Mouse (Mus musculus): Measurements from ENCODE around the gene Dcaf4. TPM values are rescaled to one million over a fixed set of nuclear protein-coding genes. Genes with fewer than 3 reads are reported as not detected.

The Dcaf4 gene
- polyA plus RNA-seq, 1 experiment = 13.7 TPM

GRCm38 (mm10) chr12:83479140-83479539 is 41.1 kb upstream of the Dcaf4 start:
- peaks cover 17% of the 10 kb centered on the region for H3K27me3 ChIP-seq (ENCODE audit: control insufficient read depth, insufficient read depth, insufficient read length)
- TF ChIP-seq POLR2A (IDR thresholded peaks at IDR 0.05; ENCODE audit: insufficient read length, low read depth) (no peak), MAX (IDR thresholded peaks at IDR 0.05; ENCODE audit: low read depth) (no peak), MYOG (IDR thresholded peaks at IDR 0.05; ENCODE audit: control insufficient read depth in 1 of 3, insufficient read depth in 1 of 3, insufficient read length in 2 of 3, low read depth in 2 of 3) (no peak), E2F4 (IDR thresholded peaks at IDR 0.05; ENCODE audit: insufficient read depth) (no peak), TCF12 (IDR thresholded peaks at IDR 0.05; ENCODE audit: insufficient read depth, poor library complexity, severe bottlenecking) (no peak), TCF3 (IDR thresholded peaks at IDR 0.05; ENCODE audit: insufficient read length, low read depth) (no peak), MYOD1 (IDR thresholded peaks at IDR 0.05; ENCODE audit: control insufficient read depth in 1 of 3, insufficient read length in 2 of 3, low read depth in 2 of 3) (no peak), REST (IDR thresholded peaks at IDR 0.05; ENCODE audit: insufficient read depth, insufficient read length) (no peak), SRF (IDR thresholded peaks at IDR 0.05; ENCODE audit: control insufficient read depth, insufficient read length, low read depth) (no peak), CEBPB (IDR thresholded peaks at IDR 0.05; ENCODE audit: insufficient read depth, poor library complexity, severe bottlenecking) (no peak), POLR2AphosphoS2 (IDR thresholded peaks at IDR 0.05; ENCODE audit: insufficient read length, low read depth) (no peak), USF1 (IDR thresholded peaks at IDR 0.05; ENCODE audit: low read depth) (no peak)

GRCm38 (mm10) chr12:83479818-83480401 is 40.4 kb upstream of the Dcaf4 start:
- no peaks in the 10 kb centered on the region for H3K36me3 ChIP-seq (ENCODE audit: control insufficient read depth, insufficient read depth)
- no peak overlapping the region for H3ac ChIP-seq (ENCODE audit: control insufficient read depth, insufficient read length)

More at GRCm38 (mm10) chr12:83479140-83479539, 41.1 kb upstream of the Dcaf4 start:
- H3K4me2 ChIP-seq (ENCODE audit: low read depth) = no peak overlapping the region
- H3K4me3 ChIP-seq = no peak overlapping the region
- H3K36me3 ChIP-seq (ENCODE audit: control insufficient read depth, insufficient read depth) = no peaks in the 10 kb centered on the region
- H3ac ChIP-seq (ENCODE audit: control insufficient read depth, insufficient read length) = no peak overlapping the region
- H3K79me2 ChIP-seq (ENCODE audit: control insufficient read depth, insufficient read depth) = no peaks in the 10 kb centered on the region

GRCm38 (mm10) chr12:83481439-83481838 is 38.8 kb upstream of the Dcaf4 start:
- H3K36me3 ChIP-seq (ENCODE audit: control insufficient read depth, insufficient read depth) = no peaks in the 10 kb centered on the region
- no peak overlapping the region for H3K4me2 ChIP-seq (ENCODE audit: low read depth)
- H3K4me3 ChIP-seq = no peak overlapping the region
- no peak overlapping the region for H3ac ChIP-seq (ENCODE audit: control insufficient read depth, insufficient read length)
- peaks cover 36% of the 10 kb centered on the region for H3K27me3 ChIP-seq (ENCODE audit: control insufficient read depth, insufficient read depth, insufficient read length)
- no peaks in the 10 kb centered on the region for H3K79me2 ChIP-seq (ENCODE audit: control insufficient read depth, insufficient read depth)
- TF ChIP-seq POLR2AphosphoS2 (IDR thresholded peaks at IDR 0.05; ENCODE audit: insufficient read length, low read depth) (no peak), MYOD1 (IDR thresholded peaks at IDR 0.05; ENCODE audit: control insufficient read depth in 1 of 3, insufficient read length in 2 of 3, low read depth in 2 of 3) (no peak), TCF3 (IDR thresholded peaks at IDR 0.05; ENCODE audit: insufficient read length, low read depth) (no peak), POLR2A (IDR thresholded peaks at IDR 0.05; ENCODE audit: insufficient read length, low read depth) (no peak), REST (IDR thresholded peaks at IDR 0.05; ENCODE audit: insufficient read depth, insufficient read length) (no peak), USF1 (IDR thresholded peaks at IDR 0.05; ENCODE audit: low read depth) (no peak), SRF (IDR thresholded peaks at IDR 0.05; ENCODE audit: control insufficient read depth, insufficient read length, low read depth) (no peak), CEBPB (IDR thresholded peaks at IDR 0.05; ENCODE audit: insufficient read depth, poor library complexity, severe bottlenecking) (no peak)

More at GRCm38 (mm10) chr12:83479818-83480401, 40.4 kb upstream of the Dcaf4 start:
- TF ChIP-seq TCF12 (IDR thresholded peaks at IDR 0.05; ENCODE audit: insufficient read depth, poor library complexity, severe bottlenecking) (no peak), SRF (IDR thresholded peaks at IDR 0.05; ENCODE audit: control insufficient read depth, insufficient read length, low read depth) (no peak), POLR2A (IDR thresholded peaks at IDR 0.05; ENCODE audit: insufficient read length, low read depth) (no peak), CEBPB (IDR thresholded peaks at IDR 0.05; ENCODE audit: insufficient read depth, poor library complexity, severe bottlenecking) (no peak), POLR2AphosphoS2 (IDR thresholded peaks at IDR 0.05; ENCODE audit: insufficient read length, low read depth) (no peak), REST (IDR thresholded peaks at IDR 0.05; ENCODE audit: insufficient read depth, insufficient read length) (no peak), TCF3 (IDR thresholded peaks at IDR 0.05; ENCODE audit: insufficient read length, low read depth) (no peak), MYOD1 (IDR thresholded peaks at IDR 0.05; ENCODE audit: control insufficient read depth in 1 of 3, insufficient read length in 2 of 3, low read depth in 2 of 3) (no peak), MYOG (IDR thresholded peaks at IDR 0.05; ENCODE audit: control insufficient read depth in 1 of 3, insufficient read depth in 1 of 3, insufficient read length in 2 of 3, low read depth in 2 of 3) (no peak), E2F4 (IDR thresholded peaks at IDR 0.05; ENCODE audit: insufficient read depth) (no peak), MAX (IDR thresholded peaks at IDR 0.05; ENCODE audit: low read depth) (no peak), USF1 (IDR thresholded peaks at IDR 0.05; ENCODE audit: low read depth) (no peak)
- Histone ChIP-seq H3K79me2 (ENCODE audit: control insufficient read depth, insufficient read depth) (no peaks in the 10 kb centered on the region), H3K4me2 (ENCODE audit: low read depth) (no peak overlapping the region), H3K27me3 (ENCODE audit: control insufficient read depth, insufficient read depth, insufficient read length) (peaks cover 24% of the 10 kb centered on the region), H3K4me3 (no peak overlapping the region)

GRCm38 (mm10) chr12:83483653-83484052 is 36.6 kb upstream of the Dcaf4 start:
- no peak overlapping the region for H3K4me3 ChIP-seq
- H3K4me2 ChIP-seq (ENCODE audit: low read depth) = no peak overlapping the region
- no peaks in the 10 kb centered on the region for H3K79me2 ChIP-seq (ENCODE audit: control insufficient read depth, insufficient read depth)
- no peaks in the 10 kb centered on the region for H3K36me3 ChIP-seq (ENCODE audit: control insufficient read depth, insufficient read depth)
- peaks cover 23% of the 10 kb centered on the region for H3K27me3 ChIP-seq (ENCODE audit: control insufficient read depth, insufficient read depth, insufficient read length)
- H3ac ChIP-seq (ENCODE audit: control insufficient read depth, insufficient read length) = no peak overlapping the region
- TF ChIP-seq SRF (IDR thresholded peaks at IDR 0.05; ENCODE audit: control insufficient read depth, insufficient read length, low read depth) = no peak
- no peak for TF ChIP-seq TCF3 (IDR thresholded peaks at IDR 0.05; ENCODE audit: insufficient read length, low read depth)
- no peak for TF ChIP-seq REST (IDR thresholded peaks at IDR 0.05; ENCODE audit: insufficient read depth, insufficient read length)
- TF ChIP-seq MYOG (IDR thresholded peaks at IDR 0.05; ENCODE audit: control insufficient read depth in 1 of 3, insufficient read depth in 1 of 3, insufficient read length in 2 of 3, low read depth in 2 of 3) = no peak
- no peak for TF ChIP-seq CEBPB (IDR thresholded peaks at IDR 0.05; ENCODE audit: insufficient read depth, poor library complexity, severe bottlenecking)
- no peak for TF ChIP-seq E2F4 (IDR thresholded peaks at IDR 0.05; ENCODE audit: insufficient read depth)
- TF ChIP-seq MYOD1 (IDR thresholded peaks at IDR 0.05; ENCODE audit: control insufficient read depth in 1 of 3, insufficient read length in 2 of 3, low read depth in 2 of 3) = no peak
- no peak for TF ChIP-seq TCF12 (IDR thresholded peaks at IDR 0.05; ENCODE audit: insufficient read depth, poor library complexity, severe bottlenecking)
- no peak for TF ChIP-seq MAX (IDR thresholded peaks at IDR 0.05; ENCODE audit: low read depth)
- TF ChIP-seq USF1 (IDR thresholded peaks at IDR 0.05; ENCODE audit: low read depth) = no peak
- no peak for TF ChIP-seq POLR2A (IDR thresholded peaks at IDR 0.05; ENCODE audit: insufficient read length, low read depth)

Data from myocyte (in vitro differentiated cells).